Mouse (Mus musculus) thymus, adult 2 months (tissue): ENCODE measurements around the gene Mettl16. TPM values are rescaled to one million over a fixed set of nuclear protein-coding genes. Genes with fewer than 3 reads are reported as not detected.
A peak's percentile ranks its signal among the peaks of the same experiment; 100 is the strongest.

Experiments used
- DNase-seq: peaks from one replicate; pipeline ENCODE4 v3.0.0; 2021
- H3K27ac ChIP-seq: fragments of 200-500 bp; 2 replicates; pipeline ENCODE4 v1.5.1; 2012; ENCODE audit warnings: low read length, control low read depth; ENCODE audit not compliant: control insufficient read depth, insufficient read depth
- H3K27me3 ChIP-seq: fragments of 200-500 bp; 2 replicates; pipeline ENCODE4 v1.6.1; 2012; ENCODE audit warnings: mild to moderate bottlenecking, low read length, moderate library complexity, mixed read lengths; ENCODE audit not compliant: control insufficient read depth, insufficient read depth
- H3K36me3 ChIP-seq: fragments of 200-500 bp; 2 replicates; pipeline ENCODE4 v1.6.1; 2012; ENCODE audit warnings: mild to moderate bottlenecking, low read length, moderate library complexity; ENCODE audit not compliant: control insufficient read depth, insufficient read depth
- H3K4me1 ChIP-seq: fragments of 200-500 bp; replicated peaks from 2 replicates; pipeline ENCODE4 v1.6.1; 2012; ENCODE audit warnings: low read length; ENCODE audit not compliant: control insufficient read depth, insufficient read depth
- H3K4me3 ChIP-seq: fragments of 200-500 bp; 2 replicates; pipeline ENCODE4 v1.5.1; 2012; ENCODE audit warnings: mild to moderate bottlenecking, low read length, control low read depth, moderate library complexity; ENCODE audit not compliant: control insufficient read depth, insufficient read depth
- CTCF ChIP-seq: fragments of 200-500 bp; IDR thresholded peaks from 2 replicates; pipeline ENCODE4 v1.5.1; 2012; ENCODE audit warnings: mild to moderate bottlenecking, control low read depth, low read length, moderate library complexity, borderline replicate concordance; ENCODE audit not compliant: control insufficient read depth, poor library complexity, insufficient read depth; ENCODE audit errors: extremely low read depth
- POLR2A ChIP-seq: fragments of 200-500 bp; IDR thresholded peaks from 2 replicates; pipeline ENCODE4 v1.6.1; 2012; ENCODE audit warnings: mild to moderate bottlenecking, low read length, control low read depth, moderate library complexity; ENCODE audit not compliant: control insufficient read depth, poor library complexity, insufficient read depth; ENCODE audit errors: extremely low read depth
- WGBS: fragments of 180-500 bp; shearing (Covaris S2); methylation state at CpG from one replicate; pipeline ENCODE4 v1.1.7; 2018; 5-methylcytosine and 5-hydroxymethylcytosine counted together
- polyA plus RNA-seq: library from polyadenylated mRNA; depleted of rRNA; stranded (reverse); fragments of >200 nt; gene quantifications from 2 replicates; pipeline ENCODE4 v1.2.3, GENCODE M21; 2012

The Mettl16 gene
- polyA plus RNA-seq, 1 experiment, result 5.3 TPM

- no peaks in the 10 kb centered on the region for H3K36me3 ChIP-seq
- WGBS, result under 1% methylated on average over 66 of the region's 70 CpGs
- 0 out of 2 replicates have a peak, but pooled peaks have one; percentile 11 for TF ChIP-seq CTCF
- TF ChIP-seq POLR2A, result peak; percentile 32; the same call in 1 of the 2 replicates
- peaks cover 43% of the 10 kb centered on the region for H3K4me1 ChIP-seq
- peak within 1 kb of the TSS; percentile 60 for H3K4me3 ChIP-seq
- H3K27ac ChIP-seq, result peak within 1 kb of the TSS; percentile 77
- peak; percentile 89 for DNase-seq
- no peaks in the 10 kb centered on the region for H3K27me3 ChIP-seq
These were observed 59.9 kb downstream of the Mettl16 start, which contains the start of gene Mnt for GRCm38 (mm10) chr11:74830256-74831161. Mnt (plus strand) TSS chr11:74830920.

- Histone ChIP-seq H3K27ac (peak overlapping the region; percentile 72), H3K4me3 (peak overlapping the region; percentile 60), H3K36me3 (no peaks in the 10 kb centered on the region), H3K4me1 (peaks cover 43% of the 10 kb centered on the region), H3K27me3 (no peaks in the 10 kb centered on the region)
- TF ChIP-seq POLR2A (no peak), CTCF (no peak)
- under 1% methylated on average over 35 of the region's 35 CpGs for WGBS
- peak; percentile 58 for DNase-seq
These were observed 60.6 kb downstream of the Mettl16 start for GRCm38 (mm10) chr11:74831191-74831605.

DNA sequence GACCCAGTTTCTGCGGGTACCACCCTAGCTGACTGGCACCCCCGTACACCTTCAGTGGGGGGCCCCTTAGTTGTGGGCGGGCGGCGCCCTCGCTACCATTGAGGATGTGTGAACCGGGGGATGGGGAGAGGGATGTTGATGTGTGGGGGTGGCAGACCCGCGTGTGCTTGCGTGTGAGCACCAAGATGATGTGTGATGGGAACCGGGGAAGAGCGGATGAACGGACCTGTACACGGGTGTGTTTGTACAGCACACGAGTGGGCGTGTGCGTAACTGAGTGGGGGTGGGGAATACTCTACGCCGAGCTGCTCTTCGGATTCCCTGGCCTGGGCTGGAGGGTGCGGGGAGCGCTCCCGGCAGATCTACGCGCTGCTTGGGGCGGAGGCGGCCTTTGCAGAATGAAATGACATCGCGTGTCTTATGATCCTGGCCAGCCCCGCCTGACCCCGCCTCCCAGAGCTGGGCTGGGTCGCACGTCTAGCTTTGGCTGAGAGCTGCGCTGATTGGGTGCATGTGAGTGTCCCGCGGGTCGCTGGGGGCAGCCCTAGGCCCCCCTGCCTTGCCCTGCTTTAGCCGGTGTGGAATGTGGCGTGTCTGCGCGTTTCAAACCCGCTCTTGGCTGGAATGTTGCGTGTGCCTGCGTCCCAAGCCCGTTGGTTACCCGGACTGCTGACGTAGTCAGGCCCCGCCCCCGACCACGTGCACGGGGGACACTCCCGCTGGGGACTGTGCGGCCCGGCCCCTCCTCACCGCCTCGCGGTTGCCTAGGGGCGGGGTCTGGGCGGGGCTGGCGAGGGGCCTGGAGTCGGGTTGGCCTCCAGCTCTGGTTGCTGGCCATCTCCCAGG is 61.2 kb downstream of the Mettl16 start:
- peaks cover 43% of the 10 kb centered on the region for H3K4me1 ChIP-seq
- H3K27me3 ChIP-seq, result no peaks in the 10 kb centered on the region
- WGBS, result under 1% methylated on average over 61 of the region's 61 CpGs
- peak overlapping the region; percentile 60 for H3K4me3 ChIP-seq
- H3K36me3 ChIP-seq, result no peaks in the 10 kb centered on the region
- H3K27ac ChIP-seq, result peak overlapping the region; percentile 72
- DNase-seq, result peak; percentile 98
- TF ChIP-seq CTCF (no peak), POLR2A (0 out of 2 replicates have a peak, but pooled peaks have one; percentile 16)

GRCm38 (mm10) chr11:74832503-74833143 is 62.0 kb downstream of the Mettl16 start:
- Histone ChIP-seq H3K36me3 (no peaks in the 10 kb centered on the region), H3K27me3 (no peaks in the 10 kb centered on the region), H3K4me1 (peaks cover 49% of the 10 kb centered on the region), H3K27ac (peak overlapping the region; percentile 69), H3K4me3 (peak overlapping the region; percentile 60)
- TF ChIP-seq CTCF (no peak), POLR2A (no peak)
- WGBS, result 2% methylated on average over 26 of the region's 26 CpGs
- DNase-seq, result peak; percentile 69

GRCm38 (mm10) chr11:74833536-74834358 is 63.1 kb downstream of the Mettl16 start:
- peaks cover 42% of the 10 kb centered on the region for H3K4me1 ChIP-seq
- no peaks in the 10 kb centered on the region for H3K27me3 ChIP-seq
- H3K27ac ChIP-seq, result no peak overlapping the region
- H3K36me3 ChIP-seq, result no peaks in the 10 kb centered on the region
- DNase-seq, result no peak
- WGBS, result 76% methylated on average over 8 of the region's 8 CpGs
- H3K4me3 ChIP-seq, result no peak overlapping the region
- TF ChIP-seq POLR2A (no peak), CTCF (no peak)
